Mouse (Mus musculus) spleen, embryonic (tissue): ENCODE measurements around the gene Churc1.

ENCODE experiments used
- CTCF ChIA-PET: fragments of 350-600 bp; sonication (Branson Sonifier 250); formaldehyde crosslinking; loops from one replicate; lab custom pipeline; 2022; lab: Charles Lee

Churc1 gene

DNA sequence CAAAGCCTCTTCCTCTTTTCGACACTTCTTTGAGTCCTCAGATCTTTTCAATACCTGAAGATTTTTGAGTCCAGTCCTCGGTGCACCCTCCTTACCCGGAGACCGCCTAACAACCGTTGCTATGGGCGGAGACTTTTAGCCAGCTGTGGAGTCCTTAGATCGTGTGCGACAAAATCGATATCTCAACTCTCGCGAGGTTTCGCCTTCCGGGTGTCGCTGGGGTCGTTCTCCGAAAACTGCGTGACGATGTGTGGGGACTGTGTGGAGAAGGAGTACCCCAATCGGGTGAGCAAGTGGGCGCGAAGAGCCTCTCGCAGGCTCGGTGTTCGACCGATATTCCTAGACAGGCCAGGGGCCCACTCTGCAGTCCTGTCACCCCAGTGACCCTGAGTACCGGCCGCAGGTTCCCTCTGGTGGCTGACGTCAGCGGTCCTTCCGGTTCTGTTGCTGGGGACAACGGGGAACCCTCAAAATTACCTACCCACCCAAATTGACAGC, at the start of gene Churc1, which contains the start of gene Fntb:
Churc1 (plus strand) TSS at position 185 of the 498 bp plus-strand sequence.
Fntb (plus strand) TSS at position 236 of the 498 bp plus-strand sequence.
- CTCF ChIA-PET: no interaction called here

DNA sequence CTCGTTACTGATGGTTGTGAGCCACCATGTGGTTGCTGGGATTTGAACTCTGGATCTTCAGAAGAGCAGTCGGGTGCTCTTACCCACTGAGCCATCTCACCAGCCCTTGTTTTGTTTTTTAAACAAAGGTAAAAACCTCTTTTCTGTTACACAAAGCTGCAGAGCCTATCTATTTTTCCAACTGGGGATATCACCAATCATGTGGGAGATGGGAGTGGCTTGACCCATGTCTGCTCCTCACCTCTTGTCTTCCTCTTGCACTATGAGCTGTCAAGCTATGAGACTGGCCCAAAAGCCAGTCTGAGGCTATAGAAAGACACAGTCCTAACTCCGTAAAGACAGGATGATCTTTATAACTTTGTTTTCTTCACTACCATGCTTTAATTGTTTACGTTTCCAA, 47.0 kb upstream of the Churc1 start:
- CTCF ChIA-PET: no interaction called here

DNA sequence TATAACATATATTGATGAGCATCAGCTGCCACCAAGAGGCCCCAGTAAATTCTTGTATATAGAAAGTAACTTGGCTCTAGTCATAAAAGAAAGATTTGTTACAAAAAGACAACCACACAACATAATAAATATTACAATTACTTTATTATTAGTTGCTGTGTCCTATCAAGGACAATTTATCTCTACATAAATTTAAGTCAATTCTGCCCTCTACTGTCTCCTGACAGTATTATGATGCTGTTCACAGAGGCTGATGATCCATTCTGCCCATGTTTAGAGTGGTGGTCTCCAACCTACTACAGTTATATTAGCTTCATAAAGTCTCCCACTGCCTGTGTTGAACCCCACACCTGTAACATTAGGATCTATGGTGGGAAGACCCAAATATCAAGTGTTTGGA, 44.8 kb upstream of the Churc1 start:
- CTCF ChIA-PET: no interaction called here

DNA sequence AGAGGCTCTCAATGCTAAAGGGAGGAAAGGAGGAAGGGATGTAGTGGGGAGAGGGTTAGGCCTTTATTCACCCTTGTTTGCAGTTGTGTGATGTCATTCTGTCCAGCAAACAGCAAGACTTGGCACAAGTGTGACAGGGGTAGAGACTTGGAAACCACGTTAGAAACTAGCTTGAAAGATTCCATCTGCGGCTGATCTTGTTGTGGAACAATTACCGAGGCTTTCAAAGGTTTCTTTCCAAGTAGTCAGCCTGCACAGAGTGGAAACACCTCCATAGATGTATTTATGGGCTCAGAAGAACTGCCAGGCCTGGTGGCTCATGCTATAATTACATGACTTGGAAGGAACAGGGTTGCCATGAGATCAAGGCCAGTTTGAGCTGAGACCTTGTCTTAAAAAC, 43.3 kb upstream of the Churc1 start:
- CTCF ChIA-PET: interaction anchor here (0.6 kb wide), 1 partner anchor 31 kb away, joined by 3 read pairs; no protein-coding TSS in a partner anchor

DNA sequence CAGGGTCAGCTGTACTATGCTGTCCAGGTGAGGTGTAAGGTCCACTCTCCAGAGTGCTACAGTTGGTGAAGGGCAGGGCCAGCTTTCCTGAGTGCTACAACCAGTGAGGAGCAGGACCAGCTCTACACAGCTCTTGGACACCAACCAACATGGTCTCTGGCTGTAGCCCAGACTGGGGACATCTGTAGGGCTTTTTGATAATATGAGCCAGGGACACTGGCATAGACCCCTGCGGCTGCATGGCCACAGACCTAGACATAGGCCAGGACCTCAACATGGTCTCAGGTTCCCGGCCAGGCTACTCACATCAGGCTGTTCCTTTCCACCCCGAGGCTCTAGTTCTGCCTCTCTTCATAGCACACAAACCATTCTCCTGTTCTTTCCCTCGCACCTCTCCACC, 37.4 kb upstream of the Churc1 start:
- CTCF ChIA-PET: no interaction called here

DNA sequence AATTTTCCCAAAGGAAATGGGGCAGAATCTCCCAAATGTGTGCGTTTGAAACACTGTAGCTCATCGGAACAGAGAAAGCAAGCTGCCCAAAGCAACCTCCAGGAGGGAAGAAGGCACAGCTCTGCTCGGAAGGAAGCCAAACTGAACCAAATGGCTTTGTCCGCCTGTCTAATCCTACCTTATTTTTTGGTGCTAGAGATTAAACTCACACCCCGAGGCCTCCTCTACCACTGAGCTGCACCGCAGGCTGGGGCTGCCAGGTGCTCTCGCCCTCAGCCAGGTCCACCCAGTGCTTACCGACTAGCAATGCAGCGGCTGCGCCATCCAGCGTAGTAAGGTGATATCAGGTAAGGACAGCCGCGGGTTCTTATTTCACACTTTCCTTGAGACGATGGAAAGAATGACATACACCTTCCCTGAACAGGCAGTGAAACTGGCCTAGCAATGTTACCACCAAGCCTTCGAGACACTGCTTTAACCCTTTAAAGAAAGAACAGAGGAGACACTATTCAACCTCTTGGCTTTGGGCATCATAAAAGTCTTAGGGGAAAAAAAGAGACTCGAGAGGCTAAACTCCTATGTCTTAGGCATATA, 14.4 kb upstream of the Churc1 start:
- CTCF ChIA-PET: no interaction called here

DNA sequence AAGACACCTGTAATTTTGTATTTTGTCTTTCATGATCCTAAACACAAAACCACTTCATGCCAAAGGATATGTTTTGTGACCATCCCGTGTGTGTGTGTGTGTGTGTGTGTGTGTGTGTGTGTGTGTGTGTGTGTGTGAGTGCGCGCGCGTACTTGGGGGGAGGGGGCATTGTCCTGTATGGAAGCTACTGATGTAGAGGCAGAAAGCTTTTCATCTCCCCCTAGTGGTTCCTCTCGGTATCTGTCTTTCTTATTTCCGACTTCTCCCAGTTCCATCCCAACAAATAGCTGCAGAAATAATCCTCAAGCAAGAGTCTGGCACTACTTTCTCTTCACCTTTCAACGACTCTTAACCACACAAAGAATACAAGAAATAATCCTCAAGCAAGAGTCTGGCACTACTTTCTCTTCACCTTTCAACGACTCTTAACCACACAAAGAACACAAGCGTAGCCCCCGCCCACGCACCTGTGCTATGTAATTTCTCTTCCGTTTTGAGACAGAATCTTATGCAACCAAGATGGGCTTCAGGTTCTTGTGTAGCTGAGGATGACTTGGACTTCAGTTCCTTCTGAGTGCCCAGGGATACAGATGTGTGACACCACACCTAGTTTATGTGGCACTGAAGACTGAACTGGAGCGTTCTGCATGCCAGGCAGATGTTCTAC, 12.6 kb upstream of the Churc1 start:
- CTCF ChIA-PET: interaction anchor here (0.6 to 0.7 kb wide), 3 partner anchors 30 to 104 kb away, joined by 3 to 18 read pairs (median 8); no protein-coding TSS in a partner anchor

DNA sequence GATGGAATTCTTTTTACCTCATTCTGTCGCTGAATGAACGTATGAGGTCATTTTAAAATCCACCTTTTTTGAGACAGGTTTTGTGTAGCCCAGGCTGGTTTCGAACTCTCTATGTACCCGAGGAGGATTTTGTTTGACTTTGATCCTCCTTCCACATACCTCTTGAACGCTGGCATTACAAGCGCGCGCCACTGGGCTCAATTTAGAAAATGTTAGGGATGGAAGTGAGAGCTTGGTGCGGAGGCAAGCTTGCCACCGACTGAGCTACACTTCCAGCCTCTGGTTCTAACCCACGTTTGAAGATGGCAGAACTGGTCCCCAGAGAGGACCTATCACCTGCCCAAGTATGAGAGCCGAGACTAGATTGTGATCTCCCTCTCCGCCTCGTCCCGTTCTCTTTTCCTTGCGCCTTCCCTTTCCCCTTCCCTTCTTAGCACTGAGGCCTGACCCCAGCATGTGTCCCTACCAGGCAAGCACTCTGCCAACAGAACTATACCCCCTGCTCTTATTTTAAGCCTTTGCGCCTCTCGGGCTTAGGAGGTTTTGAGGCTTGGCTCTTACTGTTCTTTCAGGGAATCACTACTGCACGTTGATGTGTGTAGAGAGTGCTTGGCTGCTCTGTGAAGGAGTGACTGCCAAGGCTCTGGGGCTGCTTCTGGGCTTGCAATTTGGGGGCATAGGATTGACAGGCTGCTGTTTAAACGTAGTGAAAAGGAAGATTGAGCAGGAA, 728 bp downstream of the Churc1 start:
- CTCF ChIA-PET: no interaction called here

DNA sequence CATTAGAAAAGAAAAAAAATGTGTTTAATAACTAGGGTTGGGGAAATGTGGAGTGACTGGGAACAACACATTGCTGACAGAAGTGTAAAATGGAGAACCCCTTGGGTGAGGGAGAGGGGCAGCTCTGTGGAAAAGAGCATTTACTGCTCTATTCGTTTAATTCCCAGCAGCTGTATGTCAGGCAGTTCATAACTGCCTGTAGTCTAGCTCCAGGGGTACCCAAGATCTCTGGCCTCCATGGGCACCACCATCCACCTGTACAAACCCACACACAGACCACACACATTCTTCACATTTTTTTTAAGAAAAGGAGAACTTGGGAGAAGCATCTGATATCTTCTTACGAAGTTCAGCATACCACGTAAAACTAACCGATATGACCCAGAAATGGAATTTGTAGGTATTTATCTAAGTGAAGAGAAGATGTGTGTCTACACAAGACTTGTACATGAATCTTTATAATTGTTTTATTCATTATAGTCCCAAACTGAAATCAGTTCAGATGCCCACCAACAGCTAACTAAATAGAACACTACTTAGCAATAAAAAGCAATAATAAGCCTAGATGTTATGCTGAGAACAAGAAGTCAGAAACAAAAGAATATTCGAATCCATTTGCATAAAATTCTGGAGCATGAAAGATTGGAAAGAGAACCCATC, 5.6 kb downstream of the Churc1 start:
- CTCF ChIA-PET: no interaction called here

DNA sequence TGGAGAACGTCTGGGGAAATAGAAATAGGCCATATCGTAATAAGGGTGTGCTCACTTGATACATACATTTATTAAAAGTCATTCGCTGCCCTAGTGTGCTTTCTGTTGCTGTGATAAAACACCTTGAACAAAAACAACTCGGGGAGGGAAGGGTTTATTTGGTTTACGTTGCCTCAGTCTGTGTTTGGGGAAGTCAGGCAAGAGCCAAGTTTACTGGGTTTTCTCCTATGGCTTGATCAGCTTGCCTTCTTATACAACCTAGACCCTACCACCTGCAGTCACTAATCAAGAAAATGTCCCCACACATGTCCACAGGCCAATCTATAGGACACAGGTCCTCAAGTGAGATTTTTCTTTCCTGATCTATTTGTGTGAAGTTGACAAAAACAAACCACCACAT, 6.2 kb downstream of the Churc1 start:
- CTCF ChIA-PET: no interaction called here

DNA sequence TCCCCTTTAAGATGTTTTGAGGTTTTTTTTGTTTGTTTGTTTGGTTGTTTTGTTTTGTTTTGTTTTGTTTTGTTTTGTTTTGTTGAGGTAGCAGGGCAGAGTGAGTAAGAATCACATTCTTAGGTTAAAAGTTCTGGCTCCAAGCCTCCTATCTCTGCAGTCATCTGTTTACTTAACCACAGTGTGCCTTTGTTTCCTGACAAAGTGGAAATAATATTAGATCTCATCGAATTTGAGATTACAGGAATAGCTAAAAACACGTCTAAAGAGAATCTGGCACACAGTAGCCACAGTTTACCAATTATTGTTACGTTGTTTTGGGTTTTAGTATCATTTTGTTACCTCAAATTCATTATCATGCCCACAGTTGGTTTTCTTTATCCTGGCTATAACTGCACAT, 9.3 kb downstream of the Churc1 start:
- CTCF ChIA-PET: interaction anchor here (0.5 kb wide), 1 partner anchor 43 kb away, joined by 3 read pairs; no protein-coding TSS in a partner anchor

DNA sequence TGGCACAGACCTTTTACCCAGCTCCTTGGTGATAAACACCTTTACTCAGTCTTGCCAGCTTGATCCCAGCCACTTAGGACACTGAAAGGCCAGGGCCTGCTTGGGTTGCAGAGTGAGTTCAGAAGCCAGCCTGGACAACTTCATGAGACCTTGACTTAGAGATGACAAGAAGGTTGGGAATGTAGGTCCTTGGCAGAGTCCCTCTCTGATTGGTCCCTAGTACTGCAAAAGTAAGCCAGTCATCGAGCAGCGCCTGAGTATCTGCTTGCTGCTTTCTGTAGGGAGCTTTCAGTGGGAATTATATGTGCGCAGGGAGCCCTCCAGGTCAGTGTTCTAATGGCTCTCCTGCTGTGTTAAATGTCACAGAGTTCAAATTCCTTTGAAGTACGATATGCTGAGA, 9.8 kb downstream of the Churc1 start:
- CTCF ChIA-PET: no interaction called here

DNA sequence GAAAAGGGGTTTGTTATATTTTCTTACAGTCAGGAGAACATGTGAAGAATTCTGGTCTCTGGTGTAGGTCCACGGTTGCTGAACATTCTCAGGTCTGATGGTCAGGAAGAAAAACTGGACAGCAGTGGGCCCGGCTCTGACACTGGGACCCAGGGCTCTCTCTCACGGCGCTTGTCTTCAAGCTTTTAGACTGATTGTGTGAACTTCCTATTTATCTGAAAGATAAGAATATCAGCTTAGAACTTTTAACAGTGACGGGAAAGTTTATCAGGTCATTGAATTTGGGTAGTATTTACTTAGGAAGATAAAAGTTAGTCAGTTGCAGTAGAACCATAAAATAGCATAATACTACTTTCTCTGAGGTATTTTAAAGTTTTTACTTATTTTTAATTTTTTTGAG, 11.6 kb downstream of the Churc1 start:
- CTCF ChIA-PET: no interaction called here

DNA sequence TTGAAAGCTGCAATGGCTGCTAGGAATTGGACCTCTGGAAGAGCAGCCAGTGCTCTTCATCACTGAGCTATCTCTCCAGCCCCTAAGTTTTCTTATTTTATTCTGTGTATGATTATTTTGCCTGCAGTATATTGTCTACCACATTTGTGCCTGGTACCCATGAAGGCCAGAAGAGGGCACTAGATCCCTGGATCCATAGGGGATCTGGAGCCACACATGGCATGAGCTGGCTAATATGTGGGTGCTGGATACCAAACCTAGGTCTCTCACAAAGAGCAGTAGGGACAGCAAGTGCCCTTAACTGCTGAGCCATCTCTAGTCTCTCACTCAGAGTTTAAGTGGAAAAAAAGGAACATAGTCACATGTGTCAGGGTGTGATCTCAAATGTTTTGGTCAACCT, 12.5 kb downstream of the Churc1 start:
- CTCF ChIA-PET: no interaction called here

DNA sequence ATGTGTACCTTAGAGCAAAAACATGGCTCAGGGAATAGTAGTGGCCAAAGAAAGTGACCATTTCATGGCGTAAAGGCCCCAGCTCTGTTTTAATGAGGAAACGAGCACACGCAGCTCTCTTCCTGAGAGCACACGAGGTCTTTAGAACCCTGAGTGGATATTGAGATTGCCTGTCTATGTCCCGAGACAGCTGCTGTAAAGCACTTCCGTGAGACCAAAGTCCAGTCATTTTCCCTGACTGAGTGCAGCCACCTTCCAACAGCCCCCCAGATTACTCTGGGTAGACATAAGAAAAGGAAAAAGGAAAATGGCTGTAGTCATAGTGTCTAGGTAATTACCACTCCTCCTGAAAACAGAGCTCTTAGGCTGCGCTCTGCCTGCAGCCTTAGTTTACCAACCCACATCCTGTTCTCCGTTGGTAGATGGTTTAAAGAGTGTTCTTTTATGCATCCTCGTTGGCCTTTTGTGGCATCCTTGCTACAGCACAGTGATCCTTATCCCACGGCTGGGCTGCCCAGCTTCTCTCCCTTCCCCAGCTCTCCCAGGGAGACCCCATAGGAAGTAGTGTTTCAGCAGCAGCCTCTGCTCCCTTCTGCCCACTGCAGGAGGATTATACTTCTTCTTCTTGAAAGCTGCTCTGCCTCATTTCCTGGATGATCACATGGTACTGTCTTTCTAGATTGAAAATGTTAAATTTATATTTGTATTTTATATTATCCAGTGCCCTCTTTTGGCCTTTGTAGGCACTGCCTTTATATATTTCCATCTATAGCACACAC, 13.2 kb downstream of the Churc1 start:
- CTCF ChIA-PET: no interaction called here

DNA sequence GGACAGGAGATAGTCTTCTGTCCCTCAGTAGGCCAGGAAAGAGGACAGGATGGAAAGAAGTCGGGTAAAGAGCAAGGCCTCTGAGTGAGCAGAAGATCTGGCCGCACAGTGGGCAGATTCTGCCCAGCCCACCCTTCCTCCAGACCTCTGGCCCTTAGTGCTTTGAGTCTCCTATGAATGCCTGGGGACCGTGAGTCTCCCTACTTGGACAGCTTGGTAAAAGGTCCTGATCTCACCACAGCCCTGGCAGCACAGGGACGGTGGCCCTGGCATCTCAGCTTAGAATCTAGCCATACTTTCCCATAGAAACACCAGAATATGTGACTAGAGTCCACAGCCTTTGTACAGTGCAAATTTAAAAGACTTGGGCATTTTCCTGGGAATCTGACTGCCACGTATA, 14.6 kb downstream of the Churc1 start:
- CTCF ChIA-PET: interaction anchor here (0.6 kb wide), 1 partner anchor 284 kb away, joined by 4 read pairs; no protein-coding TSS in a partner anchor

DNA sequence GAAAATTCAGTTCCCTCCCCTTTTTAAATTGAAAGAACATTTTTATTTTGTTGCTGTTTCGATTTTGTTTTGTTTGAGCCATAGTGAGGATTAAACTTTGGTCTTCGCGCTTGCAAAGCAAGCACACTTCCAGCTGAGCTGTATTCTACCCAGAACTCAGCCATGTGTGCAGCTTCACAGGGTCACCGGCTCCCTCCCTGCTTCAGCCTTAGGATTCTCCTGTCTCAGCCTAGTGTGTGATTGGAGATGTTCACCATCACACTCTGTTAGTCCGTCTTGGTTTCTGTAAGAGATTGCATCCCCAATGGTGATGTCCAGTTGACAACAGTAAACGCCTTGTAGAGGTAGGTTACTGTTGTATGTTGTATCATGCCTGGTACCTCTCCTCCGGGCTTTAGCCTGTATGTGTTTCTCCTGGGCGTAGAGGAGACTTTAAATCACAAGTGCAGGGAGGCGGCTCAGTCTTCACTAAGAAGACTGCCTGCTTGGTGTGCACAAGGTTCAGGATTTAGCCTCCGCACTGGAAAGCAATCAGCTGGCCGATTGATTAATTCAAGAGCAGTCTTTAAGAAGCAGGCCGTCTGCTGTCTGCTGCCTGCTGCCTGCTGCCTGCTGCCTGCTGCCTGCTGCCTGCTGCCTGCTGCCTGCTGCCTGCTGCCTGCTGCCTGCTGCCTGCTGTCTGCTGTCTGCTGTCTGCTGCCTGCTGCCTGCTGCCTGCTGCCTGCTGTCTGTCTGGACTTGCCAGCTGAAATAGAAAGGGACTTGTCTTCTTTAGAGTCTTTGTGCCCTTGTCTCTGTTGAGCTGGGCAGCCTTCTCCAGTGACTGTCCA, 15.5 kb downstream of the Churc1 start:
- CTCF ChIA-PET: interaction anchor here (0.6 to 0.7 kb wide), 2 partner anchors 29 to 285 kb away, joined by 4 to 7 read pairs; no protein-coding TSS in a partner anchor

DNA sequence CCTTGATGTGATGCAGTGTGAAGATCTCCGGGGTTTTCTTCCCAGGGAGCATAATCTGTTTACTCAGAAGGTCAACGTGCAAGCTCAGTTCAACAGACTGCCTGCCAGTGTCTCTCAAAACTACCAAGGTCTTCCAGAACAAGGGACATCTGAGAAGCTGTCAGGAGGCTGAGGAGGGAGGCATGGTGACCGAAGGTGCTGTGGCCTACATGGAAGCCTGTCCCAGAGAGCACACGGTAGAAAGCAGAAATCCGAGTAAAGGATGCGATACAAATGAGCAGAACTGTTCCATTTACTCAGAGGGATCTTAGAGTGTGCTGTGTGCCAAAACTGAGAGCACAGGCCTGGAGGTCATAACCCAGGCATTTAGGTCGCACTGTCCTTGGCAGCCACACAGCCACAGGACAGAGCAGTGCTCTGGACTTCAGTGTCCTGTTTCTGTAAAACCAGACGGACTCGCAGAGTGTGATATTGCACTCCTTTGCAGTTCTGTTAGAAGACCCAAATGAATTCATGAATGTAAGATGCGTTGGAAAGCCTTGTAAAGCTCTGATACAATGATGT, 18.8 kb downstream of the Churc1 start:
- CTCF ChIA-PET: no interaction called here

DNA sequence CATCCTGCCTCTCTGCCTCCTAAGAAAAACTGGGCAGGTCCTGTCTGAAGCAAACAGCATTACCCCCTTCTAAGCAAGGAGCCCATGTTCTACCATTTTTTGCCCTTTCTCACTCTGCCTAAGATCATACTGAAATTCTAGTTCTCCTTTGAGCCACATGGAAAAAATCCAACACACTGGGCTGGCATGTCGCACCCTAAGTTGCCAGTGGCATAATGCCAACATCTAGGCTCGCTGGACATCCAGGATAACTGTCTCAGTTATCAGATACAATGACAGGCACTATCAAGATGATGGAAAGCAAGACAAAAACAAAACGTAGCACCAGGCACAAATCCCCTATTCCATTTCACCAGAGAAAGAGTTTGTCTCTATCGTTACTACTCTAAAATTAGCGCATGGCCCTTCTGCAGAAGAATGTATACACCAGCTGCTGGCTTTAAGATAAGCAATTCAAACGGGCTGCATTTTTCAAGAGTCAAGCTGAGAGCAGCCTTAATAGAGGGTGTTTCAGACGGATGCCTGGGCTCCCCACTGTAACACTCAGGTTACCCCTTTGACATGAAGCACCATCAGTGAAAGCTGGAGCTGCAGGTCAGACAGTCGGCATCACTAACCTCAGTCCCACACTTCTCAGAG, 25.2 kb downstream of the Churc1 start:
- CTCF ChIA-PET: no interaction called here
